Mouse (Mus musculus): ENCODE measurements around the gene S100a6. TPM values are rescaled to one million over a fixed set of nuclear protein-coding genes. Genes with fewer than 3 reads are reported as not detected.
A peak's percentile ranks its signal among the peaks of the same experiment; 100 is the strongest.

Gene S100a6
- polyA plus RNA-seq, 1 experiment from 2014 or later = 334 TPM

DNA sequence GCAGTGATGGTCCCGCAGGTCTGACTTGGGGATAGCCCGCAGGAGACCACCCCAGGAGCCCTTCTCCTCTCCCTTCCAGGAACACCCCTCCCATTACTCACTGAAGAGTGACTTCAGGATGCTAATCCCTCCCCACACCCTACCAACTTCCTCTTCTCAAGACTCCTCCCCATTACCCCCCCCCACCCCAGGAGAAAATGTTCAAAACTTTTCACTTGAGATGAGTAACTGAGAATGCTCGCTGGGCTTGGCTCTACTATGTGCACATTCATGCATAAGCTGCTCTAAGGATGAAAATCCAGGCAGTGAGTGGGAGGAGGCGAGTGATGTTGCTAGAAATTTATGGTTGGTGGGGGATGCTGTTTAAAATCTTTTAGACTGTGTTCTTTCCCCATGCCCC is 621 bp upstream of the S100a6 start:
- Histone ChIP-seq H3K4me1 (ENCODE audit: control insufficient read depth, insufficient read depth, low read length) (peaks cover 20% of the 10 kb centered on the region), H3K27me3 (replicated peaks; ENCODE audit: control insufficient read depth, insufficient read depth, low read length) (no peaks in the 10 kb centered on the region), H3K9ac (ENCODE audit: low read depth, low read length) (no peak overlapping the region), H3K4me3 (ENCODE audit: low read depth, low read length) (no peak overlapping the region), H3K27ac (replicated peaks; ENCODE audit: low read depth, low read length) (no peak overlapping the region), H3K9me3 (ENCODE audit: control insufficient read depth, low read length) (no peaks in the 10 kb centered on the region), H3K4me2 (ENCODE audit: low read depth, low read length) (no peak overlapping the region), H3K36me3 (ENCODE audit: control insufficient read depth, insufficient read depth, low read length) (no peaks in the 10 kb centered on the region)
- DNase-seq (ENCODE audit: low spot score) (no peak), ATAC-seq (ENCODE audit: low read depth) (no peak)
- 59% methylated on average over 4 of the region's 4 CpGs for WGBS

DNA sequence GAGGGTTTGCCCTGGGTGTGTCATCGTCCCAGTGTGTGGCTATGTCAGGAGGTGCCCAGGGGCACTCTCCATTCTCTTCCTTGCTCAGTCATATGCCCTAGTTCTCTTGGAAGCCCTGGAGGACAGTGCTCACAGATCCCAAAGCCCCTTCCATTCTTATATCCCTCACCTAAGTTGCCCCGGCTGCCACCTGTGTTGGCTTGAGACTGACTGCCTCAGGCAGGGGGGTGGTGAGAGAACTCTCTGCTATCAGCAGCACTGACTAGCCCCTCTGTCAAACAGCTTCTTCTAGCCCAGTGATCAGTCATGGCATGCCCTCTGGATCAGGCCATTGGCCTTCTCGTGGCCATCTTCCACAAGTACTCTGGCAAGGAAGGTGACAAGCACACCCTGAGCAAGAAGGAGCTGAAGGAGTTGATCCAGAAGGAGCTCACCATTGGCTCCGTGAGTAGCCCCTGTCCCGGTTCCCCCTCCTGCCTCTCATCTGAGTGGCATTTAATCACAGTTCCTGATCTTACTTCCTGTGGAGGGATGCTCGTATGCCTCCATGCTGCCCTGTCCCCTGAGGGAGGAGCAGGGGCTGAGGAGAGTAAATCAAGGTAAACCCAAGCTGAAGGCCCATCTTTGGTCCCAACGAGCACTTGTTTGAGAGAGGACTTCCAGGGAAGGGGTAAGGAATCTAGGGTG is 922 bp downstream of the S100a6 start:
- Histone ChIP-seq H3K4me2 (ENCODE audit: low read depth, low read length) (peak overlapping the region; percentile 75), H3K9me3 (ENCODE audit: control insufficient read depth, low read length) (0 out of 2 replicates have a peak, but pooled peaks cover 3% of the 10 kb centered on the region), H3K4me1 (ENCODE audit: control insufficient read depth, insufficient read depth, low read length) (peaks cover 20% of the 10 kb centered on the region), H3K27ac (replicated peaks; ENCODE audit: low read depth, low read length) (no peak overlapping the region), H3K36me3 (ENCODE audit: control insufficient read depth, insufficient read depth, low read length) (no peaks in the 10 kb centered on the region), H3K27me3 (replicated peaks; ENCODE audit: control insufficient read depth, insufficient read depth, low read length) (no peaks in the 10 kb centered on the region), H3K9ac (ENCODE audit: low read depth, low read length) (peak overlapping the region; percentile 57), H3K4me3 (ENCODE audit: low read depth, low read length) (peak overlapping the region; percentile 43)
- ATAC-seq (ENCODE audit: low read depth) (no peak), DNase-seq (ENCODE audit: low spot score) (no peak)
- WGBS = 47% methylated on average over 7 of the region's 7 CpGs

DNA sequence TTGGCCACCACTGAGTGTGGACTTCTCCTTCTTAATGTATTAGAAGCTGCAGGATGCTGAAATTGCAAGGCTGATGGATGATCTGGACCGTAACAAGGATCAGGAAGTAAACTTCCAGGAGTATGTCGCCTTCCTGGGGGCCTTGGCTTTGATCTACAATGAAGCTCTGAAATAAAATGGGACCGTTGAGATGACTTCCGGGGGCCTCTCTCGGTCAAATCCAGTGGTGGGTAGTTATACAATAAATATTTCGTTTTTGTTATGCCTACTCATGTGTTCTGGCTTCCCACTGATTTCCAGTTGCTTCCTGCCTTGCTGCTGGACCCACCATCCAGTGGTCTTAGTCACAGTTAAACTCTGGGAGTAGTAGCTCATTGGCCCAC is 1.5 kb downstream of the S100a6 start:
- Histone ChIP-seq H3K27ac (replicated peaks; ENCODE audit: low read depth, low read length) (no peak overlapping the region), H3K9ac (ENCODE audit: low read depth, low read length) (no peak overlapping the region), H3K9me3 (ENCODE audit: control insufficient read depth, low read length) (0 out of 2 replicates have a peak, but pooled peaks cover 3% of the 10 kb centered on the region), H3K4me2 (ENCODE audit: low read depth, low read length) (peak overlapping the region; percentile 75), H3K27me3 (replicated peaks; ENCODE audit: control insufficient read depth, insufficient read depth, low read length) (no peaks in the 10 kb centered on the region), H3K36me3 (ENCODE audit: control insufficient read depth, insufficient read depth, low read length) (no peaks in the 10 kb centered on the region), H3K4me1 (ENCODE audit: control insufficient read depth, insufficient read depth, low read length) (peaks cover 20% of the 10 kb centered on the region), H3K4me3 (ENCODE audit: low read depth, low read length) (no peak overlapping the region)
- no peak for ATAC-seq (ENCODE audit: low read depth)
- 85% methylated on average over 6 of the region's 6 CpGs for WGBS
- DNase-seq (ENCODE audit: low spot score) = no peak

DNA sequence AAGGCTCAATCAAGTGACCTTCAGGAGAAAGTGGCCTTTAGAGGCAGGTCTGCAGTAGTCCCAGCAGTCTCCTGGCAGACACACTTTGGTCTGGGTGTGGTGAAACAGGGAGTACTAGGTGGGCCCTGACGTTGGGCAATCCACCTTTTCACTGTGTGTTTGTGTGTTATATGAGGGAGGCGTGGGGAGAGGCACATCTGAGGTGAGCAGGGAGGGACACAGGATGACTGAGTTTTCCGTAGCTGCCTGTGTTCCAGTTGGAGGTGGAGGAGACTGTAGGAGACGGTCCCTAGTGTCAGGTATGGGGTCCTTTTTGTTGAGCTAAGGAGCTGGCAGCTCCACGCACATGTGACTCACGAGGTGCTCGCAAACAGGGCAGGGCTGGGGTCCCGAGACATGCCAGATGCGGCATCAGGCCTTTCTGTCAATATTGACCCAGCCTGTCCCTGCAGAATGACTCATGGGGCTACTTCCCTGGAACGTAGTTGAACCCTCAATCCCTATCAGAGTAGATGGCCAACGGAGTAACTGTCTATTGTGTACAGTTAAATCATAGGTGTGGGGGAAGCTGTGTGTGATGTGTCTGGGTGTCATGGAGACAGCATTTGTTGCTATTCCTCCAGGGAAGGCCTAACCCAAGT is 2.0 kb downstream of the S100a6 start:
- Histone ChIP-seq H3K36me3 (ENCODE audit: control insufficient read depth, insufficient read depth, low read length) (no peaks in the 10 kb centered on the region), H3K9me3 (ENCODE audit: control insufficient read depth, low read length) (0 out of 2 replicates have a peak, but pooled peaks cover 3% of the 10 kb centered on the region), H3K9ac (ENCODE audit: low read depth, low read length) (no peak overlapping the region), H3K27me3 (replicated peaks; ENCODE audit: control insufficient read depth, insufficient read depth, low read length) (no peaks in the 10 kb centered on the region), H3K27ac (replicated peaks; ENCODE audit: low read depth, low read length) (no peak overlapping the region), H3K4me3 (ENCODE audit: low read depth, low read length) (no peak overlapping the region), H3K4me1 (ENCODE audit: control insufficient read depth, insufficient read depth, low read length) (peaks cover 20% of the 10 kb centered on the region), H3K4me2 (ENCODE audit: low read depth, low read length) (peak overlapping the region; percentile 75)
- DNase-seq (ENCODE audit: low spot score) (no peak), ATAC-seq (ENCODE audit: low read depth) (peak; percentile 5; the same call in 1 of the 2 replicates)
- WGBS = 86% methylated on average over 11 of the region's 11 CpGs

DNA sequence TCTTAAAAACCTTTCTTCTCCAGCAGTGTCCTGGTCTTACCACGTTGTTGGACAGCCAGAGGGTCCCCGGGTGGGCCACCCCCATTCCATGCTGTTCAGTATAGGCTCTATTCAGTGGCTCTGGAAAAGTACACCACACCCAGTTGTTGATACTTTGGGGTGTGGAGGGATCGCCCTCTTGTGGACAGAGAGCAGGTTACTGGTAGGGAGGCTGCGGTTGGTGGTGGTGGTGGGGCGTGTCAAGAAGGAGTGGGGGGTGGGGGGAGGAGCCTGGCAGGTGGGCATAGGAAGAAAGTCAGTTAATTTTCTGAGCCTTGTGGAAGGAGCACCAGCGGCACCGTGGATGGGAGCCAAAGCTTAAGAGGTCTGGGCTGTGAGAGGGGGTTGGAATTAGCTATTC is 2.7 kb downstream of the S100a6 start:
- ATAC-seq (ENCODE audit: low read depth) (peak; percentile 84), DNase-seq (ENCODE audit: low spot score) (peak; percentile 88)
- Histone ChIP-seq H3K27me3 (replicated peaks; ENCODE audit: control insufficient read depth, insufficient read depth, low read length) (no peaks in the 10 kb centered on the region), H3K4me2 (ENCODE audit: low read depth, low read length) (peak overlapping the region; percentile 25), H3K9ac (ENCODE audit: low read depth, low read length) (no peak overlapping the region), H3K36me3 (ENCODE audit: control insufficient read depth, insufficient read depth, low read length) (no peaks in the 10 kb centered on the region), H3K4me1 (ENCODE audit: control insufficient read depth, insufficient read depth, low read length) (peaks cover 20% of the 10 kb centered on the region), H3K9me3 (ENCODE audit: control insufficient read depth, low read length) (0 out of 2 replicates have a peak, but pooled peaks cover 3% of the 10 kb centered on the region), H3K4me3 (ENCODE audit: low read depth, low read length) (no peak overlapping the region), H3K27ac (replicated peaks; ENCODE audit: low read depth, low read length) (no peak overlapping the region)
- WGBS = 10% methylated on average over 7 of the region's 7 CpGs

DNA sequence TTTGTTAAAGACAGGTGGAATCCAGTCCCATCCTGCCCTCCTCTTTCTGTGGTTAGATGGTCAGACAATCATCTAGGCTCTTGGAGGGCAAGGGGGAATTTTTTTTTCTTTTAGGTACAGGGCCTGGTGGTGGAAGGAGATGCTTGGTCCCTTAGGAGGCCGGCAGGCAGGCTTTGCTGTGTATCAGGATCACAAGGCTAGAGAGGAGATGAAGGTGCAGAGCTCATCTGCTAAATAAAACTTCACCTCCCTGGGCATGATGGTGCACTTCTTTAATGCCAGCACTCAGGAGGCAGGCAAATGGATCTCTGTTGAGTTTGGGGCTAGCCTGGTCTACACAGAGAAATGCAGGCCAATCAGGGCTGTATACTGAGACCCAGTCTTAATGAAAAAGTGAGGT is 3.2 kb downstream of the S100a6 start:
- no peak overlapping the region for H3K4me3 ChIP-seq (ENCODE audit: low read depth, low read length)
- H3K9ac ChIP-seq (ENCODE audit: low read depth, low read length) = no peak overlapping the region
- 0 out of 2 replicates have a peak, but pooled peaks cover 3% of the 10 kb centered on the region for H3K9me3 ChIP-seq (ENCODE audit: control insufficient read depth, low read length)
- H3K36me3 ChIP-seq (ENCODE audit: control insufficient read depth, insufficient read depth, low read length) = no peaks in the 10 kb centered on the region
- DNase-seq (ENCODE audit: low spot score) (no peak), ATAC-seq (ENCODE audit: low read depth) (no peak)
- WGBS = 80% methylated on average over 1 of the region's 1 CpGs
- H3K27ac ChIP-seq (replicated peaks; ENCODE audit: low read depth, low read length) = no peak overlapping the region
- peak overlapping the region; percentile 25; the same call in 1 of the 2 replicates for H3K4me2 ChIP-seq (ENCODE audit: low read depth, low read length)
- no peaks in the 10 kb centered on the region for H3K27me3 ChIP-seq (replicated peaks; ENCODE audit: control insufficient read depth, insufficient read depth, low read length)
- H3K4me1 ChIP-seq (ENCODE audit: control insufficient read depth, insufficient read depth, low read length) = peaks cover 20% of the 10 kb centered on the region

DNA sequence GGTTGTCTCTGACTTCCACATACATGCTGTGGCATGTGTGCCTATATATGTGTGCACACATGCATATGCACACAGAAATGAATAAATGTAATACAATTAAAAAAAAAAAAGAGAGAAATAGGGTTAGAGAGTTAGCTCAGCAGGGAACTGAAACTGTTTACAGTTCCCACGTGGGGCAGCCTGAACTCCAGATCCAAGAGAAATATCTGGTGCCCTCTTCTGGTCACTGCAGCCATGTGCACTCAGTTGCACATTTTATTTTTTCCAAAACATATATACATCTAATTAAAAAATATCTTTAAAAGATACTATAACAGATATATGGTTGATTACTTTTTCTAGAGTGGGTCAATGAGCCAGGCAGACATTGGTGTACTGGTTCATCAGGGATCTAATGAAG is 4.9 kb downstream of the S100a6 start:
- no peaks in the 10 kb centered on the region for H3K36me3 ChIP-seq (ENCODE audit: control insufficient read depth, insufficient read depth, low read length)
- no peak overlapping the region for H3K9ac ChIP-seq (ENCODE audit: low read depth, low read length)
- WGBS = 16% methylated on average over 1 of the region's 1 CpGs
- H3K4me2 ChIP-seq (ENCODE audit: low read depth, low read length) = no peak overlapping the region
- no peak overlapping the region for H3K4me3 ChIP-seq (ENCODE audit: low read depth, low read length)
- H3K27me3 ChIP-seq (replicated peaks; ENCODE audit: control insufficient read depth, insufficient read depth, low read length) = no peaks in the 10 kb centered on the region
- ATAC-seq (ENCODE audit: low read depth) (no peak), DNase-seq (ENCODE audit: low spot score) (no peak)
- H3K4me1 ChIP-seq (ENCODE audit: control insufficient read depth, insufficient read depth, low read length) = peaks cover 20% of the 10 kb centered on the region
- 0 out of 2 replicates have a peak, but pooled peaks cover 3% of the 10 kb centered on the region for H3K9me3 ChIP-seq (ENCODE audit: control insufficient read depth, low read length)
- no peak overlapping the region for H3K27ac ChIP-seq (replicated peaks; ENCODE audit: low read depth, low read length)

DNA sequence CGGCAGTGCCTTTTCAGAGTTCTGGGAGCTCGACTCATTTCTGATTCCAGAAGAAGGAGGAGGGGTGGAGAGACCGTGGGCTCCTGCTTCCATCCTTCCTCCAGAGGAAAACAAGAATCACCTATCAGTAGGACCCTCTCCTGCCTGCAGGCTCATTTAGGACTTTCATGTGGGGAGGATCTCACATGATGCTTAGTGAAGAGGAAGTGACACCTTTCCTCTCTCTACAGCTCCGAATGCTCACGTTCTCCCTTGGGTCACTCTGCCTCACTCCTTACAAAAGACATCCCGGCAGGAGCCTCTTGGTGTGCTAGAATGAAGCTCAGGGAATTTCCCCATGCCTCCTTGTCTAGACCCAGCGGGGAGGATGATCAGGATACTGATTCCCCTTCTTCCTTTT is 8.9 kb downstream of the S100a6 start:
- H3K4me2 ChIP-seq (ENCODE audit: low read depth, low read length) = no peak overlapping the region
- no peak overlapping the region for H3K27ac ChIP-seq (replicated peaks; ENCODE audit: low read depth, low read length)
- H3K4me1 ChIP-seq (ENCODE audit: control insufficient read depth, insufficient read depth, low read length) = peaks cover 8% of the 10 kb centered on the region; the same call in 1 of the 2 replicates
- H3K9ac ChIP-seq (ENCODE audit: low read depth, low read length) = no peak overlapping the region
- H3K27me3 ChIP-seq (replicated peaks; ENCODE audit: control insufficient read depth, insufficient read depth, low read length) = no peaks in the 10 kb centered on the region
- 0 out of 2 replicates have a peak, but pooled peaks cover 3% of the 10 kb centered on the region for H3K9me3 ChIP-seq (ENCODE audit: control insufficient read depth, low read length)
- ATAC-seq (ENCODE audit: low read depth) (no peak), DNase-seq (ENCODE audit: low spot score) (no peak)
- no peaks in the 10 kb centered on the region for H3K36me3 ChIP-seq (ENCODE audit: control insufficient read depth, insufficient read depth, low read length)
- H3K4me3 ChIP-seq (ENCODE audit: low read depth, low read length) = no peak overlapping the region
- 55% methylated on average over 7 of the region's 7 CpGs for WGBS
